Mouse (Mus musculus): ENCODE data around the gene Inf2. TPM values are rescaled to one million over a fixed set of nuclear protein-coding genes. Genes with fewer than 3 reads are reported as not detected.
A peak's percentile ranks its signal among the peaks of the same experiment; 100 is the strongest.

The Inf2 gene
- polyA plus RNA-seq, 1 experiment = 87.3 TPM

DNA sequence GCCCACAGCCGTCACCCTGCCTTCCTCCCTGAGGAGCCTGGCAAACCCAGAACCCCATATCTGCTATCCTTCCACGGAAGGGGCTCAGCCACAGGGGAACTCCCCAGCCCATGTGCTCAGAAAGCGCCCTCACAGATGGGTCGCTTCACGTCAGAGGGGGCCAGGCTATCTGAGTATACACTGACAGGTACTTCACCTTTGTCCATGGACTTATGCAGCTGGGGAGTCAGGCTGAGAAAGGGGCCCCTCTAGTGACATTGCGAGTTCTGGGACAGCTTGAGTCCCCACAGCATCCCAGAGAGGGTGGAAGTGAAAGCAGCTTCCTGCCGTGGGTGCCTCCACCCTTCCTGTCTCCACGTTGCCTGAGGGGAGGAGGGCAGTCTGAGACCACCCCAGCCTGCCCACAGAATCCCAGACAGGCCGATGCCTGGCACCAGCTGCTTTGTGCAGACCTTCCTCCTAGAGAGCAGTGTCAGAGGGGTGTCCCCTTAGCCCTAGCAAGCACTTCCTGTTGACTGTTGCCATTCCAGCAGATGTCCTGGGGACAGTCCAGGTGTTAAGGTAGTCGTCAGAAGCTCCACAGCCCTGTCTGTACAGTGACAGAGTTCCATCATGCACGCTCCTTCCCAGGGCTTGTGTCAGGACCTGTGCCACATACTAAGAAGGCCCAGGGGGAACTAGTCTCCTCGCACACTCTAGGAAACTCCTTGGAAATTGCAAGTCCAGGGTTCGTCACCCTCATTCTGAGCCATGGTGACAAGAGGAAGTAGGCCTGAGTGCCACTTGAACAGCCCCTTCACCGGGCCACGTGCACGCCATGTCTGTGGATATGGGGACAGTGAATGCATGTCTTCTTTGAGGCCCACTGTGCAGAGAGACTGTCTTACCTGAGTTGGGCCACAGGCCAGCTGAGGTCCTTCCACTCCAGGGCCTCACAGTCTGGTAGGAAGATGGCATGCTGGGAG, 5.6 kb downstream of the Inf2 start:
- DNase-seq (ENCODE audit: extremely low spot score in 1 of 2, low spot score in 1 of 2) = no peak

DNA sequence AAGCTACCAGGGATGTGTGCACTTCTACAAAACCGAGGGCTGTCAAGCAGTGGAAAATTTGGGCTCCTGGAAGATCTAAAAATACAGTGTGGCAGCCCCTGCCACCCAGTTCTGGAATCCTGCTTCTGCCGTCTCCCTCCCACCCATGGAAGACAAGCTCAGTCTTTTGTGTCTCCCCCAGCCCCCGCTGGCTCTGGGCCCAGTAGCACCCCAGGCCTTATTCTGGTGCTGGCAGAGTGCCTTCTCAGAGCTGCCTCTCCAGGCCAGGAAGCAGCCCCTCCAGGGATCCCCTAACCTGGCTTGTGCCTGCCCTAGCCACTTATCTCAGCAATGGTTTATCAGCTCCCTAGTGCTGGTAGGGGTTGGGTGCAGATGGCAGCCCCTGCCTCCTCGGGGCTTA, 6.4 kb downstream of the Inf2 start:
- DNase-seq (ENCODE audit: extremely low spot score in 1 of 2, low spot score in 1 of 2) = peak in 1 of 2 experiments; percentile 86

DNA sequence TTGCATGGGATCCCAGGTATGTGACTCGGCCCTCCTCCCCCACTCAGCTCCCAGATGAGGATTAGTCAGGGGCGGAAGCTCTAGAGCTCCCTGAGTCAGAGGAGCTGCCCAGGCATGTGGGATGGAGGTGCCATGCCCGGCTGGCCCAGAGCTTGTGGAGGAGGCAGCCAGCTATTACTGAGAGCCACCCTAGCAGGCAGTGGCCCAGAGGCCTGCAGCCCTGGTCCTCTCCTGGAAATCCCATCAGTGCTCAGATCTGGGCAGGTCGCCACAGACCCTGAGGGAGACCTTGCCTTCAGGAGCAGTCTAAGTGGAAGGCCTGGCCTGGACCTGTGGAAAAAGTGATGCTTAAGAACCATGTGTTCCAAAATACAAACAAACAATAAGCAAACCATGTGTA, 7.0 kb downstream of the Inf2 start:
- DNase-seq (ENCODE audit: extremely low spot score in 1 of 2, low spot score in 1 of 2) = peak in 1 of 2 experiments; percentile 62

- no peak for DNase-seq (ENCODE audit: extremely low spot score in 1 of 2, low spot score in 1 of 2)
These were observed 7.9 kb downstream of the Inf2 start for GRCm38 (mm10) chr12:112596454-112596853.

DNA sequence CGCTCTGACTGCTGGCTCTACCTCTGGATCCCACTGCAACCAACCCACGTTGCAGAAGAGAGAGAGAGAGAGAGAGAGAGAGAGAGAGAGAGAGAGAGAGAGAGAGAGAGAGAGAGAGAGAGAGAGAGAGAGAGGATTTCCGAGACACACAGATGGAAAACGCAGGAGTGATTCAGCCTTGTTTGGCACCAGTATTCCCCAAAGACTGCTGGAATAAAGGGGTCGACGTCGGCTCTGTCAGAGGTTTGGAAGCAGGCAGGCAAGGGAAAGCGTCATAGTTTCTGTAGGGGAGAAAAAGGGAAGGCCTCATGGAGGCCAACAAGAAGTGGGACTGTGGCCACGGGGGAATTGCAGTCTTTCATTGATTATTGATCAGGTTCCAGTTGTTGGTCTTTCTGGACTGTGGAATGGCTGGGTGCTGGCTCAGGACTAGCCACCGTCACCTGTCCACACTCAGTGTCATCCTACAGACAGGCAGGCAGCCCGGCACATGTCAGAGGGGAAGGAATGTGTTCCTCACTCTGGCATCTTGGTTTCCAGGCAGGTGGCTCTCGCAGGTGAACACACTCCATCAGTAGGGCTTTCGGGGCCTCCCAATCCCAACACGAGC, 8.4 kb downstream of the Inf2 start:
- DNase-seq (ENCODE audit: extremely low spot score in 1 of 2, low spot score in 1 of 2) = no peak

- peak in 1 of 2 experiments; percentile 67 for DNase-seq (ENCODE audit: extremely low spot score in 1 of 2, low spot score in 1 of 2)
These were observed 9.0 kb downstream of the Inf2 start for GRCm38 (mm10) chr12:112597618-112598017.

DNA sequence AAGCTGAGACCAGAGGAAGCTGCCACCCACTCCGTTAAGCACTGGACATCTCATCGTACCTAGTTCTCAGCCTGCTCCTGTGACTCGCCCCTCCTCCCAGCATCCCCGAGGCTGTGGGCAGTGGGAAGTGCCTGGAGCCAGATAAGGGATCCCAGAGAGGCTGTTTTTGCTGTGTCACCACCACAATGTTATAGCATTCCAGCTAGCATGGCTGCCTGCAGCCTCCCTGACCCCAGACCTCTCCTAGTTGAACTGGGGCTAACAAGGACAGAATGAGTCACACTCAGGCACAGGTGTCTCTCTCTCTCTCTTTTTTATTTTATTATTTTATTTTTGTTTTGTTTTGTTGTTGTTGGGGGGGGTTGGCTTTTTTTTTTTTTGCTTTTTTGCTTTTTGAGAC, 10.6 kb downstream of the Inf2 start:
- DNase-seq (ENCODE audit: extremely low spot score in 1 of 2, low spot score in 1 of 2) = no peak

GRCm38 (mm10) chr12:112599942-112600611, 11.5 kb downstream of the Inf2 start:
- DNase-seq (ENCODE audit: extremely low spot score in 1 of 2, low spot score in 1 of 2) = no peak

DNA sequence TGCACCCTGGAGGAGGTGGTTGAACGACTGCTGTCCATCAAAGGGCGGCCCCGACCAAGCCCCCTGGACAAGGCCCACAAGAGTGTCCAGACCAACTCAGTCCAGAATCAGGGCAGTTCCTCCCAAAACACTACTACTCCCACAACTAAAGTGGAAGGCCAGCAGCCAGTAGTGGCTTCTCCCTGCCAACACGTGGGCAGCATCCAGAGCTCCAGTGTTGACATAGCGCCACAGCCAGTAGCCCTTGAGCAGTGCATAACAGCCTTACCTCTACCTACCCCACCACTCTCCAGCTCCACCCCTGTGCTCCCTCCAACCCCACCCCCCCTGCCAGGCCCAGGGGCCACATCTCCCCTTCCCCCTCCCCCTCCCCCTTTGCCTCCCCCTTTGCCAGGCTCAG, 15.4 kb downstream of the Inf2 start:
- peak in 1 of 2 experiments; percentile 51 for DNase-seq (ENCODE audit: extremely low spot score in 1 of 2, low spot score in 1 of 2)

GRCm38 (mm10) chr12:112604709-112605649, 16.4 kb downstream of the Inf2 start:
- DNase-seq (ENCODE audit: extremely low spot score in 1 of 2, low spot score in 1 of 2) = peak in 1 of 2 experiments; percentile 60

GRCm38 (mm10) chr12:112605766-112606165, 17.2 kb downstream of the Inf2 start:
- DNase-seq (ENCODE audit: extremely low spot score in 1 of 2, low spot score in 1 of 2) = peak in 1 of 2 experiments; percentile 89

DNA sequence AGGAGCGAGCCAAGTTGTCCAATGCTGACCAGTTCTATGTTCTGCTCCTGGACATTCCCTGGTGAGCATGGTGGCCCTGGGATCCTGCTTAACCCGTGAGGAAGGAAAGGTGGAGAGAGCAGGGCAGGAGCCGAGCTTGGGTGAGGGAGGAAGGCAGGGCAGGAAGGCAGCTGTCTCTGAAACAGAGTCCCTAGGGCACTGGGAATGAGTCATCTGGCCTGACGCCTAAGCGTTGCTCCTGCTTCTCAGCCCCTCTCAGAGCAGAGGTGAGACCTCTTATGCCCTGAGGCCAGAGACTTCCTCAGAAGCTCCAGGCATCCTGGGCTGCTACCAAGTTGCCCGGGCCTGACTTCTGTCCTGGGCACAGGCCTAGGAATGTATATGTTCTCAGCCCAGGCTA, 18.4 kb downstream of the Inf2 start:
- DNase-seq (ENCODE audit: extremely low spot score in 1 of 2, low spot score in 1 of 2) = no peak

DNA sequence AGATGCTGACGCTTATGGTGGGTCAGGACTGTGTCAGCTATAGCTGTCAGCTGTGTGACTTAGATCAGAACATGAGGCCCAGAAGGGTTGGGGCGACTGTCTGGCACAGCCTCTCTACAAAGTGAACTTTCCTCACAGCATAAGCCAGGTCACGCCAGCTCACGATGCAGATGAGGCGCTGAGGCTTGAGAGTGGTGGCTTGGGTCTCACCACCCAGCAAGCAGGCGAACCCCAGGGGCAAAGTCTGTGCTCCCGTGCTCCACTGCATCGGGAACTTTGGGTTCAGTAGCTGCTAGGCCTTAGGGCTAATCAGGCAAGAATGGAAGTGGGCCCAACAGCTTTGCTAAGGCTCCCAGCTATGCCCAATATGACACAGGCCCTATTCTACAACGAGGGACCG, 20.4 kb downstream of the Inf2 start:
- DNase-seq (ENCODE audit: extremely low spot score in 1 of 2, low spot score in 1 of 2) = no peak

DNA sequence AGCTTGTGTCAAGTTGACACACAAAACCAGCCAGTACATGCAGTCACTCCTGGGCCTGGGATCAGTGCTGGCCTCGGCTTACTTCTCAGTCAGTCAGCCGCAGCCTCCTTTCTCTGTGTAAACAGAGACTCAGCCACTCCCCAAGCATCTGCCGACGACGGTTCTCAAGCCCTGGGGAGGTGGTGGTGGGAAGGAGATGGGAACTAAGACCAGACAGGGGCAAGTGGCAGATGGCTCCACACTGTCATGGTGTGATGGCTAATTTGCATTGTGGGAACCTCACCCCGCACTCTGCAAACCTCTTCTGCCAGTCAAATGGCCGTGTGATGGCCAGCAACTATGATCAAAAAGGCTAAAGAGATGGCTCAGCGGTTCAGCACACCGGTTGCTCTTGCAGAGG, 28.1 kb downstream of the Inf2 start:
- DNase-seq (ENCODE audit: extremely low spot score in 1 of 2, low spot score in 1 of 2) = no peak

- peak; percentile 82 to 87 for DNase-seq (ENCODE audit: extremely low spot score in 1 of 2, low spot score in 1 of 2)
These were observed 28.6 kb downstream of the Inf2 start for GRCm38 (mm10) chr12:112617184-112617583.

- peak; percentile 63 to 78 for DNase-seq (ENCODE audit: extremely low spot score in 1 of 2, low spot score in 1 of 2)
These were observed 29.4 kb downstream of the Inf2 start for GRCm38 (mm10) chr12:112617898-112618380.

DNA sequence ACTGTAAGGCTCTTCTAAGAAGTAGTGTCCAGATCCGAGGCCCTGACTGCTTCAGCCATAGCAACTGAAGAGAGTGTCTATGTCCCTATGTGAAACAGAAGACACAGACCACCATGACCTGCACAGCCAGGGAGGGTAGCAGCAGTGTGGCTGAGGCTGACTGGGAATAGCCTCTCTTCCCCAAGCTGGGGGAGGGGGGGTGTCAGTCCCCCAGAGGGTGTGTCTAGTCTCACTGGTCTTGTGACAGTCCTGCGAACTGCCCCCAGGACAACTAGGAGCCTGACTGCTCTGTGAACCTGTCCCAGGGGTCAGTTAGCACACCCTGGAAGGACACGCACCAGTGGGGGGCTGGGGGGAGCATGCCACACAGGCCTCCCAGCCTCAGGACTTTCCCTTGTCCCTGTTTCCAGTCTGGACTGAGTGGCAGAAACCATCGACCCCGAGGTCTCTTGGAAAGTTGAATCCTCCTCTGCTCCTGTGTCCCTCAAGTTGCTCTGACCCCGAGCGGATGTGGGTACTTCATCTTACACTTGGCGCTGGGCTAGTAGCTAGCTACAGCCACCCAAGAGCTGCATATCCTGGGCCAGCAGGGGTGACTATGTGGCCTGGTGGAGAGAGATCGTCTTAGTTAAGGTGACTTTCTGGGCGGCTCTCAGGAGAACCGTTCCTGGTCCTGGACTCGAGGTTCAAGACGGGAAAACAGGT, 30.5 kb downstream of the Inf2 start:
- DNase-seq (ENCODE audit: extremely low spot score in 1 of 2, low spot score in 1 of 2) = no peak

DNA sequence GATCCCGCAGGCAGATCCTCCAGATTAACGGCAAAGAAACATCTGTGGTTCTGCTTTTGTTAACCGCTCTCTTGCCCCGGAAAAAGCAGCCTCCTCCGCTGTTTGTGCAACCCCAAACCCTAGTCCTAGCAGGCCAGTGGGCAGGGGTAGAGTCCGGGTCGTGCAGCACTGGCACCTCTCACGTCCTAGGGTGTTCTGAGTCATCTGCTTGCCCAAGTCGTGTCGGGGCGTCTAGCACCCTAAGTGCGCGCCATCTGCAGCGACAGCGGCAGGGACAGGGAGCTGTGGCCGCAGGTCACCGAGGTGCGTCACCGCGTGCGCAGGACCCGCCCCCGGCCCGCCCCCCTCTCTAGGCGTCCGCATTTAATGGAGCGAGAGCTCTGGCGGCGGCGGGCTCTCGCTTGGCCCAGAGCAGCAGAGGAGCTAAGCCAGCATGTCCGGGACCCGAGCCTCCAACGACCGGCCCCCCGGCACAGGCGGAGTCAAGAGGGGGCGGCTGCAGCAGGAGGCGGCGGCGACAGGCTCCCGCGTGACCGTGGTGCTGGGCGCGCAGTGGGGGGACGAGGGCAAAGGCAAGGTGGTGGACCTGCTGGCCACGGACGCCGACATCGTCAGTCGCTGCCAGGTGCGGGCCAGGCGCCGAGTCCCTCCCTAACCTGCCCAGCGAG, 31.2 kb downstream of the Inf2 start, which contains the start of gene Adssl1:
Adssl1 (plus strand) TSS at position 360 of the 668 bp plus-strand sequence.
- no peak for DNase-seq (ENCODE audit: extremely low spot score in 1 of 2, low spot score in 1 of 2)
